Mouse (Mus musculus): ENCODE measurements around the gene Cox19.

Cox19 gene

GRCm38 (mm10) chr5:139294089-139294488 is 57.1 kb downstream of the Cox19 start:
- no peak for DNase-seq (ENCODE audit: low read depth, low spot score)

DNA sequence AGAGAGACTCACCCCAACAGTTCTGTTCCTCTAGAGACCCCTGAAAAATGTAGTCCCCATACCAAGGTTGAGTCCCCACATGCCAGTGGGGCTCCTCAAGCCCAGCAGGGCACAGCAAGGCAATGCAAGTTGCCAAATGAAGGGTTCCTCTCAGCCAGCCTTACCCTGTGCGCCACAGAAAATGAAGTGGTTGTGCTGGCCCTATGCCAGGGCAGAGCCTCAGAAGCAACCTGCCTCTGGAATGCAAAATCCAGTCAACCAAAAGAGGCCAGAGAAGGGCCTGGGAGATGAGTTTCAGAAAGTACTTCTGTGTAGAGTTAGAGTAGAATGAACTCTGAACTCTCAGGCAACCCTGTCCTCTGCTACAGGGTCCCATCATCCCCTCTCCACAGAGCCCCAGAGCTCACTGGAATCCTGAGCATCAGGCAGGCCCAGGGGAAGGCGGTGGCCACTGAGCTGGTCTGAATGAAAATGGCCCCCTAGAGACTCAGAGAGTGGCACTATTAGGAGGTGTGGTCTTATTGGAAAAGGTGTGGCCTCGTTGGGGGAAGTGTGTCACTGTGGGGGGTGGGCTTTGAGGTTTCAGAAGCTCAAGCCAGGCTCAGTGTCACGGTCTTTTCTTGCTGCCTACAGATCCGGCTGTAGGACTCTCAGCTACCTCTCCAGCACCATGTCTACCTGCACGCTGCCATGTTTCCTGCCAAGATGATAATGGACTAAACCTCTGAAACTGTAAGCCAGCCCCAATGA is 59.2 kb downstream of the Cox19 start:
- peak; percentile 83 for DNase-seq (ENCODE audit: low read depth, low spot score)

- DNase-seq (ENCODE audit: low read depth, low spot score): no peak
Observed at GRCm38 (mm10) chr5:139290467-139291259, 60.6 kb downstream of the Cox19 start.

- no peak for DNase-seq (ENCODE audit: low read depth, low spot score)
Observed at GRCm38 (mm10) chr5:139288591-139288990, 62.6 kb downstream of the Cox19 start.

- no peak for DNase-seq (ENCODE audit: low read depth, low spot score)
Observed at GRCm38 (mm10) chr5:139287787-139288186, 63.4 kb downstream of the Cox19 start.

GRCm38 (mm10) chr5:139287099-139287498 is 64.1 kb downstream of the Cox19 start:
- no peak for DNase-seq (ENCODE audit: low read depth, low spot score)

All from ES-CJ7 (cell line).